Mouse (Mus musculus): Measurements from ENCODE around the gene Asic4.

The Asic4 gene

DNA sequence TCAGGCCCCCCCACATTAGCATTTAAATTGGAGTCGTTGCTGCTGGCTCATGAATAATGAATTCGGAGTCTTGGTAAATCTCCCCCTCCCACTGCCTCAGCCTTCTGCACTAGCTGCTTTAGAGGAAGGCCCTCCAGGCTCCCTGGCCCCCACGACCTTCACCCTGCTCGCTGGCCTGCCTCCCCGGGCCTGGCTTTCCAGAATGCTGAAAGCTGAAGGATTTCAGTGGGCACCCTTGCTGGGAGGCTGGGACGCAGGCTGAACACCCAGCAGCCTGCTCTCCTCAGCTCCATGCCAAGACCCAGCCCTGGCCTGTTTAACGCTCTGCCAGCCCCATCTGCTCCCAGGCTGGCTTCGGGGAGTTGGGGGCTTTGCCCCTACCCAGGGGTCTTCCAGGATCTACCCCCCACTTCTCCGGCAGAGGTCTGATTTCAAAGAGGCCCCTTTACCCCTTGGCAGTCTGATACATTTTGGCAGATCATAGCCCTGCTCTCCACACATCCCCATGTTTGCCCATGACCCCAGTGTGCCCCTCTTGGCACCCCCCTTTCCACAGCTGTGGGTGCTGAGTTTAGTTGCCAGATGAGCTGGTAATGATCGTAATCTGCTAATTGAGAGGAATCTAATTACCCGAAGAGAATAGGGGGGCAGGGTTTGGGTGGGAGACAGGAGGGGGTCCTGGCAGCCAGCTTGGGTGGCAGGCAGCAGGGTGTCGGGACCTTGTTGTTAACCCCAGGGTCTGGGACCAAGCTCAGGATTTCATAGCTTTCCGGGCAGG lies 6.8 kb upstream of the Asic4 start:
- no peak for DNase-seq (ENCODE audit: low spot score)

- no peak for DNase-seq (ENCODE audit: low spot score)
Observed at GRCm38 (mm10) chr1:75444208-75444607, 6.0 kb upstream of the Asic4 start.

DNA sequence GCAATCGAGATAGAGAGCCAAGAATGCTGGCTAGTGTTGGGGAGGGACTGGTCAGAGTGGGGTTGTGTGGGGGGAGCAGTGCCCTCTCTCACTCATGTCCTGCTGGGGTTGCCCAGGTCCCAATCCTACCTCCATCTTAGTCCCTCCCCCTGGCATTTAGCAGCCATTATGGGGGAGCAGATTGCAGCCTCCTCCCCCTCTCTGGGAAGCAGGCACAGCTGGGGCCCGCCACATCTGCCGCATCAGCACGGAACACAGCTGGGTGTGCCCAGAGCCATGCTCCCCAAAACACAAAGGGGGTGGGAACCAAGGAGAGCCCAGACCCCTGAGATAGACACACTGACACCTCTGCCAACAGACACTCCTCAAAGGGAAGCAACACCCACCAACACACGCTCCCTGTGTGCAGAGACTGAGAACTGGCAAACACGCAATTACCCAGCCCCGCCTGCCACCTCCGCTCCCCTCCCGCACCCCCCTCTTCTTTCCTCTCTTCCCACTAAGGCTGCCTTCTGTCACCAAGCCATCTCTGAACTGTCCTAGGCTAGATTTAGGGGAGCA lies 5.0 kb upstream of the Asic4 start:
- no peak for DNase-seq (ENCODE audit: low spot score)

DNA sequence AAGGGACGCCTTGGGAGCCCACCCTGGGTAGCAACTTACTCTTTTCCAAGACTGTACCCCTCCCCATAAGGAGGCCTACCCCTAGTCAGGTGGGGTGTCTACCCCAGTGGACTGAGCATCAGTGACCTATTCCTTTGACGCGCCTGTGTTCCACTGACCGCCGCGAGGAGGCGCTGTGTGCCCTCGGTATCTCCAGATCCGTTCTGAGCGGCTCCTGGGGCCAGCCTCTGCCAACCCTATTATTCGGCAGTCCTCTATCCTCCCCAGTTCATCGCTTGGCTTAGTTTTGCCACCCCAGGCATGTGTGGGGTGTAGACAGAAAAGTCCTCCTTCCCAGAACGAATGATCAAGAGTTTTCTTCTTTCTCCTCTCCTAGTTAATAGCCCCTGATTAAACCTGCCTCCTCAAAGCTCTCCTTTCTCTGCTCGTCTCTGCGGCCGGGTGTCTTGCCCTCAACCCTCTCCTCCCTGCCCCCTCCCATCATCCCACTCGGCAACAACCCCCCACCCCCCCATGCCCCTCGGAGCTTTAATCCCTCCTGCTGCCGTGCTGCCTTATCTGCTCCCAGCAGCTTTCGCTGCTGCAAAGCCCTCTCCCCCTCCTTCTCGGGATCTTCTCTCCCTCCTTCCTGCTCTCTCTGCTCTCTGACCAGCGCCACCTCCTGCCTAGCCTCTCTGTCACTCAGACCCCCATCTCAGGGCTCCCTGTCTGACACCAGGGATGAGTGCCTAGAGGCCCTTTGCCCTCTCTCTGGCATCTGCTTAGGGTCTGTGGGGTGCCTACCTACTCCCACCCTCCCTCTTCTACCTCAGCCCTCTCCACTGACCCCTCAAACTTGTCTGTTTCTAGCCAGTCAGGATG lies 4.3 kb upstream of the Asic4 start:
- peak; percentile 75 for DNase-seq (ENCODE audit: low spot score)

GRCm38 (mm10) chr1:75446656-75447055 lies 3.6 kb upstream of the Asic4 start:
- DNase-seq (ENCODE audit: low spot score): no peak

GRCm38 (mm10) chr1:75447265-75448051 lies 2.8 kb upstream of the Asic4 start:
- no peak for DNase-seq (ENCODE audit: low spot score)

DNA sequence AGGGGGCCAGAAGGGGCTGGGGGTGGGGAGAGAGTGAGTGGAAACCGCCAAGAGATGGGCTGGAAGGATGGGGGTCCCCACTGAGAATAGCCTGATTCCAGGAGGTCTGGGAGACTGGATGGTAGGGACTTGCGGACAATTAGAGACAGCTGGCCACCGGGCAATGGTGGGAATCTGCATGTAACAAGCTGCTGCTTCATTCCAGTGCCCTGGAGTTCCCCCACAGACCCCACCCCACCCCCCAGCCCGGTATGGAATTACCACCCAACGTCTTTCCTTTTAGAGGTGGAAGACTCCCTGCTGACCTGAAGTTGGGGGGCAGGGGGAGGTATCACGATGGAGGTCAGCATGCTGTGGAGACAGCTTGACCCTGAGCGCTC lies 2.2 kb upstream of the Asic4 start:
- DNase-seq (ENCODE audit: low spot score): no peak

GRCm38 (mm10) chr1:75448937-75449336 lies 1.3 kb upstream of the Asic4 start:
- no peak for DNase-seq (ENCODE audit: low spot score)

DNA sequence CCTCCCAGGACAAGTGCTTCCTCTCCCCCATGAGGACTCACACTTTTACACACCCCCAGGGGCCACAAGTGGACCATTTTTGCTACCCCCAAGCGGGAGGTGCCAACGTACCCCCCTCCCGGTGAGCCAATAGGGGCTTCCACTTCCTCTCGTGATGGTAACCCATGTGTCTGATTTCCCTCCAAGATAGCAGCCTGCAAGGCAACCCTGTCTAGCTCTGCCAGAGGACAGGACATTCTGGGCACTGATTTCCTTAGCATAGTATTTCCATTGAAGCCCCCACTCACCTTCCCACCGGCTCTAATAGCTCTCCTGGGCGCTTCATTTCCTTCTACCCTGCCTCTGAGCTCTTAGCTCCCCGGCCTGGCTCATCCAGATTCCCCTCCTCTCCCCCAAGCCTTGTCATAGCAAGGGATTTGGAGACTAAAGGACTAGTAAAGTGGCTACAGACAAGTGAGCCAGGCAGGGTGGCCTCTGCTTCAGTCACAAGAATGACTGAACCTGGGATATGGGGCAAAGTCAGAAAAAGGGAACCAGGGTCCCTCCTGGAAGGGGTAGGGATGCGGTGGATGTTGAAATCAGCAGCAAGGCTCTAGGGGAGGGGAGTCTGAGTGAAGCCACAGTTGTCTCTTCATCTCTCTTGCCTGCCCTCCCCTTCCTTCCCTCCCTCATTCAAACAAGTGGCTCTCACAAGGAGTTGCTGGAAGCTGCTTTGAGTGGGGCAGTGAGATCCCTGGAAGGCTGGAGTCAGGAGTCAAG lies 680 bp upstream of the Asic4 start:
- no peak for DNase-seq (ENCODE audit: low spot score)

DNA sequence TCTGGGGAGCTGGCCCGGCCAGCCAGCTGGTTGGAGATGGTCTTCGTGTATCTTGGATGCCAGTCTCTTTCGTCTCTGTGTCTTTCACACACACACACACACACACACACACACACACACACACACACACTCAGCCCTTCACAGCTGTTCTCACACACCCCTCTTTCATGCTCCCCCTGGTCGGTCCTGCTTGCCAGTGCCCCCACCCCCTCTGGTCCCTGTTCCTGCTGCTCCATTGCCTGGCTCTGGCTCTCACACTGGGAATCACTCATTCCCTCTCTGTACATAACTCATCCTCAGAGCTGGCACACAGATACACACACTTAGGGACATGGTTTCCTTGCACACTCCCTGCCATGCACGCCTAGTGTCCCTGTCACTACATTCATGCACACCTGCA lies 1.7 kb downstream of the Asic4 start:
- DNase-seq (ENCODE audit: low spot score): no peak

DNA sequence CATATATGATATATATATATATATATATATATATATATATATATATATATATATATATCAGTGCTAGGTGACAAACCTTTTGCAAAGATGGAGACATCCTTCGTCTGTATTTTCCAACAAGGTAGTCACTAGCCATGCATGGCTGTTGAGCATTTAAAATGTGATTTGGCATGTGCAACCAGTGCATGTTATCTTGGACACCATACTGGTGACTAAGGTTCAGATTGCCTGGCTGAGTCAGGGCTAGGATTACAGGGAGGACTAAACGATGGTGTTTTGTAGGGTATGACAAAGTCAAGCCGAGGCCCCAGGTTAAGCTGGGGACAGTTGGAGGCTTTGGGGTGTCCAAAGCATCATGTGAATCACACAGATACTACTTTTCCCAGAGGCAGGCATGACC lies 5.2 kb downstream of the Asic4 start:
- no peak for DNase-seq (ENCODE audit: low spot score)

- no peak for DNase-seq (ENCODE audit: low spot score)
Observed at GRCm38 (mm10) chr1:75455948-75456347, 5.7 kb downstream of the Asic4 start.

- no peak for DNase-seq (ENCODE audit: low spot score)
Observed at GRCm38 (mm10) chr1:75456746-75457564, 6.7 kb downstream of the Asic4 start.

DNA sequence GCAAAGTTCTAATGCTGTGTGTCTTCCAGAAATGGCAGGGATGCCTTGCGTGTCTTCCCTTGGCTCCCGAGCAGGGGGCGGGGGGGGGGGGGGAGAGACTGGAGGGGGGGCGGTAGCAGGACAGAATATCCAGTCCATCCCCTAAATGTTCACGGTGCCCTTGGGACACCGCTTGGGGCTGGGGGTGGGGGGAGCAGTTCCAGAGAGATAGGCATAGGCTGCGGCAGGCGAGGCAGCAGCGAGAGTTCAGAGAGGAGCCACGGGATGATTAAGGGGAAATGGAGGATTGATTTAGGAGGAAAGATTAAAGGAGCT lies 7.4 kb downstream of the Asic4 start:
- no peak for DNase-seq (ENCODE audit: low spot score)

DNA sequence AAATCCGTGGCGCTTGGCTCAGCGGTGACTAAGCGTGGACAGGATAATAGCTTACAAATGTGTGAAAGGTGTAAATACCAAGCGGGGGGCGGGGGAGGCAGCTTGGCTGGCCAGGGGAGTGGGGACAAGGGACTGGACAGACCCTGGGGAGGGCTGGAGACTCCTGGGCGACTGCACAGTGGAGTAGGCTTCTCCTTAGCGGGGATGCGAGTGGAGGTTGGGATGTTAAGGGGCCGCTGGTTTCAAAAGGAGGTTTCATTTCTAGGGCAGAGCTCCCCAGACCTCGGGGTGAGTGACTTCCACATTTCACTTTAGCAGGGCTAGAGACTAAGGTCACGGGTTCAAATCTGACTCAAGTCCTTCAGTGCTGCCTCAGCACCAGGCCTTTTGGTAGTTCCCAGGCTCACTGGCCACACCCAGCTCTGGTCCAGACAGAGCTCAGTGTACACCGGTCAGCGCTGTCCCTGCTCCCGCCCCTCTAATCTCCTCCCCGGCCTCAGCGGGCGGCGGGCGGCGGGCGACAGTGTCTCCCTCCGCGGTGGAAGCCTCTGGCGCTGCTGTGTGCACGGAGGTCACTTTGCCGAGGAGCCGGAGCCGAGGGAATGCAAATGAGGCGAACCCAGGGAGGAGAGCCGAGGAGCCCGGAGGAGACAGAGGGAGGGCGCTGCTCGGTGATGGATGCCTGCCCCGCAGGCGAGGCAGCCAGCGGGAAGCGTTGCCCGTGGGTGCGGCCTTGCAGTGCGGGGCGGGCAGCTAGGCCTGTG lies 8.0 kb downstream of the Asic4 start:
- DNase-seq (ENCODE audit: low spot score): peak; percentile 65

DNA sequence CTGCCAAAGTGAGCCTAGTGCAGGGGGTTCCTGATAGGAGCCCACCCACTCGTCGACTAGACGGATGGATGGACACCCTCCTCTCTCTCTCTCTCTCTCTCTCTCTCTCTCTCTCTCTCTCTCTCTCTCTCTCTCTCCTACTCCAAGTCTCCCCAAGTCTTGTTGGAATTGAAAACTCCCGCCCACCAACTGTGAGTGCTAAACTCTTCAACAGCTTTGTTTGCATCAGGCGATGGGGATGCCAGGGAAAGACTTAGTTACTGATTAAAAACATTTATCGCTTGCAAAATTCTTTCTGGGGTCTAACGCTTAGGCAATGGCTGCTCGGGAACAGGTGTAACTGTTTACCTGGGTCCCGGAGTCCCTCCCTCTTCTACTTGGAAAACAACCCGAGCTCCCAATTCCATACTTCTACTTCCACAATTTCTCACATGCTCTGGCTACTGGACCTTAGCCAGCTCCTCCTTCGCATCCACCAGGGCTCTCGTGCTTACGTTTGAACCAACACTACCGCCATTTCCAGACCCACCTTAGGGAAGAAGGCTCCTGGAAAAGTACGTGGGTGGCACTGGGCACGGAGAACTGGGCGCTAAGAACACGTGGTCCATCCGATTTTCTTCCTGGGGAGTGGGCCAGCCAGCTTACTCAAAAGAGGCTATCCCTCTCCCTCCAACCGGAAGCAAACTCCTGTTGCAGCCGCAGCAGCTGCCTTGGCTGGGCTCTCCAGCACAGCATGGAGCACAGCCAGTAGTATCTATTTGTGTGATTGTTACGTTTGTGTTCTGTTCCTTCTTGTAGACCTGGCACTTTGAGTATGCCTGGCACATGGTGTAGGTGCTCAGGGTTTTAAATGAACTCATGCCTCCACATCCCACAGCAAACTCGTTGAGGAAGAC lies 8.8 kb downstream of the Asic4 start:
- DNase-seq (ENCODE audit: low spot score): no peak

GRCm38 (mm10) chr1:75460297-75460696 lies 10.1 kb downstream of the Asic4 start:
- no peak for DNase-seq (ENCODE audit: low spot score)

- DNase-seq (ENCODE audit: low spot score): no peak
Observed at GRCm38 (mm10) chr1:75462636-75463035, 12.4 kb downstream of the Asic4 start.

DNA sequence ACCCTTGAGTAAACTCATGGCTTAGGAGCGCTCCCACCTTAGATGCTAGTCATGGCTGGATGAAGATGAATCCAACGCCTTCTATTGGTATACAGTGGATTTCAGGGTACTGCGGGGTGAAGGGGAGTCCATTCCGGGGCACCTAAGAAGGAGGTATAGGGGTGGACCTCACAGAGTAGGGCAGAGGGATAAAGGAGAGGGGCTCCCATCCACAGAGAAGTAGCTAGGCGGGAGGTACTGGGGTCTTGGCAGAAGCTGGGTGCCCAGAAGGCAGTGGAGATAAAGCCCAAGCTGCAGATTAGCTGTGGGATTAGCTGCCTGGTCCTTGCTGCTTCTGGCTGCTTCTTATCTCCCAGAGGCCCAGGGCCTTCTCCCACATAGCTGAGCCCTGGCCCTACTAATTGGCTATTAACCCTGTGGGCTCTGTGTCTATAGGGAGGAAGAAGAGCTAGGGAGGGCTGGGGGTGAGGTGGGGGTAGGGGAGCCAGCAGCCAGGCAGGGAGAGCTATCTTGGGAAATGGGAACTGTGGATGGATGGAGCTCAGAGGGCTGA lies 13.5 kb downstream of the Asic4 start:
- no peak for DNase-seq (ENCODE audit: low spot score)

All from ovary, postnatal 36 days (tissue).